Mouse (Mus musculus) layer of hippocampus, postnatal 14 days (tissue): ENCODE results near the gene Inpp4b. TPM values are rescaled to one million over a fixed set of nuclear protein-coding genes. Genes with fewer than 3 reads are reported as not detected.
A peak's percentile ranks its signal among the peaks of the same experiment; 100 is the strongest.

Source experiments
- DNase-seq, 2 experiments: peaks; one replicate each; pipeline ENCODE4 v3.0.0; 2021 to 2022; ENCODE audit warnings: low spot score in 2 of 2, mixed read lengths in 1 of 2
- total RNA-seq, 2 experiments: library from RNA; stranded (reverse); gene quantifications; 2 replicates each; pipeline ENCODE4 v1.2.3; 2021

Inpp4b gene
- total RNA-seq, 2 experiments from 2014 or later: 9.2 to 9.5 TPM

DNA sequence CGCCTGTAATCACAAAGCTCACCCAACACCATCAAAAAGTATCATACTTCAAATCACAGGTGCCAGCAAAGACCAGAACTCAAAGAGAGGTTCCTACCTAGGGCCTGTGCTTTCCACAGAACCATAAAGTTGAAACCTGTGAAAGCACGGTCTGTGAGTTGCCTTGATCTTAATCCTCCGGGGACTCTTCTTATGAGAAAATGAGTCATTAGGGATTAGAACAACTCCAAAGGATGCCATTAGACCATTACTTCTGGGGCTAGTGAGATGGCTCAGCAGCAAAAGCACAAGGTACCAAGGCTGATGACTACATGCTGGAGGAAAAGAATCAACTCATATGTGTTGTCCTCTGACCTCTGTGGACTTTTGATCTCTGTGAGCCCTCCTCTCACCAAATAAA lies 121.4 kb downstream of the Inpp4b start:
- no peak for DNase-seq

DNA sequence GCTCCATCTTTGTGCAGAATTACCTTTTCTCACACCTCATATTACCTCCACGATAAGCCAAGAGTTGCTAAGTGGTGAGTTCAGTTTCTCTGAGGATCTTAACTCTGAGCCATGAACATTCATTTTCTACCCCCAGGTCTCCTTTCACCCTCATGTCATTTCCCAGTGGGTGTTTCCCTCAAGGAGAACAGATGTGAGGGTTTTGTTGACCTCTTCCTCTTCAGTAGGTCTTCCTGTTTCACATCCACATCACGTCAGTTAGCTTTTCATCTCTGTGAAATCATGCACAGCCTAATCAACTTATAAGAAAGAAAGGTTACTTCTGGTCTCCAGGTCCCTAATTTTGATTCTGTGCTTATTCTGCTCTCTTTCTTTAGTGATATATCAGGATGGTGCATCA lies 124.4 kb downstream of the Inpp4b start:
- no peak for DNase-seq

DNA sequence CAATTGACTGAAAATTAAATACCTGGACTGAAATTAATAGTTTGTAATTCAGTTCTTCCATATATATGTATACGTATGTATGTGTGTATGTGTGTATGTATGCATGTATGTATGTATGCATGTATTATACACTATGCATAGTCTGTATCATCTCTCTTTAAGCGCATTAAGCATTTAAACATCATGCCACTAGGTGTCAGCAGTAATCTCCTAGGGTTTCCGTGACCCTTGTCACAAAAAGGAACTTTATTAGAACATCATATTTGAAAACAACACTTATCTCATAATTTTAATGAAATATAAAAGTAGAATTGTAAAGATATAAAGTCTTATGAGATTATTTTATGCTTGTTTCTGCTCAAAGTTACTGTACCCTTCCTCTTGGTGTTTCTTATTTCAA lies 136.3 kb downstream of the Inpp4b start:
- peak in 1 of 2 experiments; percentile 27 for DNase-seq

DNA sequence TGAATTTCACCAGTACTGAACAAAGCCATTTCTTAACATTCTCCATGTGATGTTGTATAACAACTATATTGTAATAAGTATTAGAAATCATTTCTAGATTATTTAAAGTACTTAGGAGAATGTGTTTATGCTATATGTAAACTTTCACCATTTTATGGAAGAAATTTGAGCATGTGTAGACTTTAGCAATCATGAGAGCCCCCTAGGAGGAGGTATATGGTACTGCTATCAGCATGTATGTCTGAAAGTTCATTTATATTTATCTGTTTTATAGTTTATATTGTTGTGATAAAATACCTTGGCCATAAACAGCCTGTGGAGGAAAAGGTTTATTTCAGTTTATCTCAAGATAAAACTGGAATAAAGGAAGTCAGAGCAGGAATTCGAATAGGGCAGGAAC lies 141.5 kb downstream of the Inpp4b start:
- DNase-seq: no peak

DNA sequence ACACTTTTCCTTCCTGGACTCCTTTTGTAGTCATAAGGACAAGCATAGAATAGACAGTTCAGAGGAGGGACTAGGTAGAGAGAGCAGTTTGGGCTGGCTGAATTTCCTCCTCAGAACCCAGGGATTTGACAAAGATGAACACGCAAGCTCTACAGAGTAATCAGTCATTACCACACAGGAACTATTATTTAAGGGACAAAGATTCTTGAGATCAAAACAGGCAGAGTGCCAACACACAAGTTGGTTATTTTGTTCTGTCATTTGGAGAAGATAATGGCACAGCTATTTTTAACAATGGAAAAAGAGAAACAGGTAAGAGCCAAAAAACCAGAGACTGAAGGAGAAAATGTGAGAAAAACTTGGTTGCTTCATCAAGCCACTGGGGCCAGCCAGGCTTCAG lies 143.3 kb downstream of the Inpp4b start:
- DNase-seq: no peak

DNA sequence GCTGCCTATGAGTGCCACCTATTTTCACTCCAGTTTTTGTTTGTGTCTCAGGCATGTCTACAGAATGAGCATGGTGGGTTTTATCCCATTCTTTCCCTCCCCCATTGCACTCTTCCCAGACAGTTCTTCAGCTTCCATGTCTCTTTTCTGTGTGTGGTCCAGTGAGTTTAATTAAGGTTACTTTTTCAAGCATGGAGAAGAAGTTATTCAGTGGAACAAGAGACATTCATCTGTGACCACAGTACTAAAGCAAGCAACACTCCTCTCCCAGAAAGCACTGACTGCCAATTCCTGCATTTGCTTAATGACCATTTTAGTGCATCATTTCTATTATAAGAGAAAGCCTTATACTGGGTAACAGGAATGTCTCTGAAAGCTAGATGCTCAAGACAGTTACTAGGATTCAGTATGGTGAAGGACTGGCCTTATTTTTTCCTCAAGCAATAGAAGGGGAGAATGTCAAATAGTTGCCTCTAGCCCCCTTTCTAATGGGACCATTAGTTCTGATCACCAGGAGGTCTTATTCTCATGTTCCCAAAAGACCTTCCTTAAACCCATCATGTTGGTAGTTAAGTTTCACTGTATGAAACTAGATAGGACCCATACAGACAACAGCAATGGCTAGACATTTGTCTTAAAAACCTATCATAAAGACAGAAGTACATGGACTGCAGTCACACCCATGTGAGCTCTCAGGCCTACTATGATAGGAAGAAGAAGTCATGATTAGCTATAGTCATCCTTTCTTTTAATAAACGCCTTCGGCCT lies 147.7 kb downstream of the Inpp4b start:
- no peak for DNase-seq

DNA sequence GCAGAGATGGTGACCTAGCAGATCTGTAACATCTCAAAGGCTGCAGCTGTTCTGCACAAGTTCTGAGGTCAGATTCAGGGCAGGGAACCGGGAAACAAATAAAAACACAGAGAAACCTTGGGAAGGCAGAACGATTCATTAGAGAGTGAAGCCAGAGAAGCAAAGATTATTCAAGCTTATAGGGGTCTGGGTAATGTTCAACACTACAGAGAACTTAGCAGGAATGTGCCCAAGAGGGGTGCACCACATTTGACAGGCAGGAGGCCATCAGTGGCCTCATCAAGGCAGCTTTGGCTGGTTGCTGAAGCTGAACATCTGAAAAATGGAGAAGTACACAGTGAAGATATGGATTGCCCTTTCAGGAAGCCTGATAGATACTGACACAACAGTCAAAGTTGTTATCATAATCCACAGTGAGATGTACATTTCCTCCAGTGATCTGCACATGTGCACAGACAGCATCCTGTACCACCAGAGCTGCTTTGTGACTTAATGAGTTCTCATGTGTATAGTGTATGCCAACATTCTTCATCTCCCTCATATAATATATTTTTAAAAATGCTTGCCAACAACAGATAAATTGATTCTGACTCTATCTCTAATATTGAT lies 148.8 kb downstream of the Inpp4b start:
- DNase-seq: no peak

DNA sequence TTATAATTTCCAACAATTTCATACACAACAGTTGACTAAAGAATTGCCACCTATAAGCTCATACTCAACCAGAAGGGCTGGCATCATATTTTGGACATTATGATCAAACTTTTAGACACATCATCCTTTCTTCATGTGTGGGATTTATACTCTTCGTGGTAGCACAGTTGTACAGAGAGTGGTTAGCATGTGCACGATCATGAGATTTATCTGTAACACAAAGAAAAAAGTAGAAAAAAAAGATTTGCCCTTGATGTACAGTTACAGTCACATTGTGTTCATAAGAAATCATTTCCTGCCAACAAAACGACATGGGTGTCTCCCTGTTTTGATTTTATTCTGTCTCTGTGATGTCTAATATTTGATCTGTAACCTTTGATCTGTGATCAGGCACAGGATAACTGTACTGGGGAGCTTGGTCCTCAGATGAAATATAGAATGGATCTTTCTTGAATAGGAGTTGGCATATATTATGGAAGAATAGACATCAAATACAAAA lies 149.4 kb downstream of the Inpp4b start:
- no peak for DNase-seq

DNA sequence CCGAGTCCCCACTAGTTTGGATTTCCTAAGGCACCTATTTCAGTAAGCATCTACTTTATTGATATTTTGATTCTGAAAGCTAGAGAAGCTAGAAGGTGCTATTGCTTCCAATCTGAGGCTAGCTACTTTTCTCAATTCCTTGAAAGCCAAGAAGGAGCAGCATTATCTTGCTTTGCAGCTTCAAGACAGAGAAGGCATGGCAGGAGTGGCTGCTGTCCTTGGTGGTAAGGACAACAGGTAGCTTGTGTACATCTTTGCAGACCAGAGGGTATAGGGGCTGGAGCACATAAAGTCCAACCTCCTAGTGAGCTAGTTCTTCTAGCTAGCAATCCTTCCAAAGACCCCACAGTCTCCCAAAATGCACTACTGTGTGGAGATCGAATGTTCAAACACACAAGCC lies 152.5 kb downstream of the Inpp4b start:
- no peak for DNase-seq

DNA sequence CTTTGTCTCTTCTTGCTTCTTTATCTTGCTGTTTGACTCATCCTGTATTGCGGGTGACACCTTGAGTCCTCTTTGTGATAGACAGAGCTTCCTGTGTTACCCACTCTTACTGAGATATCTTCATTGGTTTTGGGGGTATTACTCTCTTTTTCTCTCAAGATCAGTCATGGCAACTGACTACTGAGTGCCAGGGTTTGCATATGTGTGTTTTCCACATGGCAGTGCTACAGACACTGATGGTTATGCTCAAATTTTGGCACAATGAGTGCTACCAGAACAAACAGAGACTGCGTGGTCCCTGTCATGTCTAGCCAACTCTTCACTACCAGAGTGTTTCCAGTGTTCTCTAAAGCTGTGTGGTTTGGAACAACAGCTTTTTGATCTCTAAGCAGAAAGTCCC lies 155.3 kb downstream of the Inpp4b start:
- DNase-seq: peak in 1 of 2 experiments; percentile 50

DNA sequence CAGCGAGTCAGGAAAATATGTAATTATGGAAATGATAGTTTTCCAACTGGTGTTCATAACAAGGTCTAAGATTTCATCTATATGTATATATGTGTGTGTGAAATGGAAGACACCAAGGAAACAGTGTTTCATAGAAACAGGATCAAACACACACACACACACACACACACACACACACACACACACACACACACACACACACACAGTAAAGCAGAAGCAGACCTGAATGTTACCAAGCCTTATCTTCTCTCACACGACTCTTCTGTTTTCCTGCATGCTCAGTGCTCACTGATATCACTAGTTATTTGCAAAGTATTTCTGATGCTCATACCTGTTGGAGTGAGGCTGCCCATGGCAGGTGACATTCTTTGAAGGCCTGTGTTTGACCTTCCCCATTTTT lies 159.9 kb downstream of the Inpp4b start:
- no peak for DNase-seq

DNA sequence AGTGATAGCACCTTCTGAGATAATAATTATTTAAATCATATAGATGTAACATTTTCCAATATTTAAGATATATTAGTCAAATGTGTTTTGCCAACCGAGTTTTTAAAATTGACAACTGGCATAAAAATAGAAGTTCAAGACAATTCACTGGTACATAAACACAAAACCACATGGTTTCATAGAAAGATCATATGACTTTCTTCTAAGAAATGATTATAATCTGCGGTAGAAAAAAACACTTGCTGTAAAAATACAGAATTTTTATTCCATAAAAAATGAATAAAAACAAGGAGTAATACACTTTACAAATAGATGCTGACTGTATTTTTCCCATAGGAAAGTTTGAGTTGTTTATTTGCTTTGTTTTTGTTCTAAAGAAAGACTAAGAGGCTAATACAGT lies 160.6 kb downstream of the Inpp4b start:
- DNase-seq: no peak

DNA sequence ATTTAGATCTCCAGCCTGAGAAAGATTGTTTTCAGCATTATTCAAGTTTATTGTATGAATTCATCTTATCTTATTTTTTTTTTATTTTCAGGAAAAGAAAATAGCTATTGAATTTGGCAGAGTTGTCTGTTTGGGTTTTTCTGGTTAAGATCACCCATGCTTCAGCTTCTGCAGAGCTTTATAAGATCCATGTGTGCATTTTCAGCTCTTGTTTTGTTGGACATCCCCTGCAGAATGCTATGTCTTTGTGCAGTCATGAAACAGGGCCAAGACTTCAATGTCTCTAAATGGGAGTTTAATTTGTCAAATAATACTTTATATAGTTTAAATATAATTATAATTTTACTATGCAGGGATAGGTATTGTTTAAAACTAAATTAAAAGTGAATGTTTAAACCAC lies 170.5 kb downstream of the Inpp4b start:
- DNase-seq: no peak

DNA sequence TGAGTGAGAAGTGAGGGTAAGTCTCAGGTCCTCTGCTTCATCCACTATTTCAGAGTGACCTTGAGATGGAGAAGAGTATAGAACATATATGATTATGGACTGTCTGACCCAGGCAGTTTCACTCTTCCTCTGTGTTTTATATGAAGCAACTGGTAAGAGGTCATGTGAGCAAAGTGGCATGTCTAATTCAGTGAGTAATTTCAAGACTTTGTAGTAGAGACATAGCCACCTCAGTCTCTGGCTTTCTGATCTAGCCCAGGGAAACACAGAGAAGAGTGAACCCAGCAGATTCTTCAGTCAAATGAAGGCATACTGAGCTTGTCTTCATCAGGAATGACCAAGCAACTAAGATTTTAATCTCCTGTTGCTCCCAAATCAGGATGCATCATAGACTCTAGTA lies 172.1 kb downstream of the Inpp4b start:
- no peak for DNase-seq

DNA sequence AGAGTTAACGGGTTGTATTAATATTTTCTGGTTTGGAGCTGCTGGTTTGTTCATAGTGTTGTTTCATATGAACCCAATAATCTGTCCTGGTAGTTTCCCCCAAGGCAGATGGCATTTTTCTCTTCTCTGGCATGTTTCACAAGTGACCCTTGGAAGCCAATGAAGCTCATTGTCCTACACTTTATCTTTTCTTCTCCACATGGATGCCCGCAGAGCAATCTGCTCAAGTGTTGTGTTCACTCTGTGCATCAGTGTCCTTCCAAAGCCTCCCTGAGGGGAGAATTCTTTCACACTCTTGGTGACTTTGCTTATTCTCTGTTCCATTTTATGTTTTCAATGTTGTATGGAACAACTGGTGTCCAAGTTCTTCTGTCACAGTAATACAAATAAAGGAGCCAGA lies 179.7 kb downstream of the Inpp4b start:
- no peak for DNase-seq

DNA sequence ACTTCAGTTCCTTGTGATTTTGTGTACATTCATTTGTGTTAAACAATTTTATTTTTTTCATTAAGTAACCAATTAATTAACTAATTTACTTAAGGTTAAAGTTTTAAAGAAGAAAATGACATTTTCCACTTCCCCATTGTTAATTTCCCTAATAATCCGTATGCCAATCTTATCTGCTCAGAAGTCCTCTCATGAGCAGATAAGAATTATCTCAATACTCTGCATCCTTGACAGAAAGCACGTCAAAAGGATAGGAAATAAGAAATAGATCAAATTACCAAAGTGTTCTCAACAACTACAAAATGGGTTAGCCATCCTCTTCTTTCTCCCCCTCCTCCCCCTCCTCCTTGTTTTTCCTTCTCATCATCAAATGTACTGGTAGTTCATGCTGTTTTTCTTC lies 182.2 kb downstream of the Inpp4b start:
- DNase-seq: no peak

DNA sequence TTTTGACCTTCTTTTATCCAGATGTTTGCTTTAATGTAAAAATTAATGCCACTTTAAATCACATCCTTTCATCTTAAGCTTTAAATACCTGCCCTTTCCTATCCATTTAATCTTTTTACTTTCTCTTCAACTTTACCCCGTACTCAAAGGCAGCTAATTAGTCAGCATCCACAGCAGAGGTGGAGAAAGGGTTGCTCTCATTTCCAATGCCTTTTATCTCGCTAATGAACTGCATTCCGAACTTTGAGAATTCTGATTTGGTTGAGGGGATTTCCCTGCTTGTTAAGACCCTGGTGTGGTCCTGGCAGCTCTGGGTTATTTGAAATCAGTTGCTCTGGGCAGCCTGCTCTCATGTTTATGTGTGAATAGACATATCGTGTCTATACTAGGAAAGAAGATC lies 185.3 kb downstream of the Inpp4b start:
- no peak for DNase-seq

DNA sequence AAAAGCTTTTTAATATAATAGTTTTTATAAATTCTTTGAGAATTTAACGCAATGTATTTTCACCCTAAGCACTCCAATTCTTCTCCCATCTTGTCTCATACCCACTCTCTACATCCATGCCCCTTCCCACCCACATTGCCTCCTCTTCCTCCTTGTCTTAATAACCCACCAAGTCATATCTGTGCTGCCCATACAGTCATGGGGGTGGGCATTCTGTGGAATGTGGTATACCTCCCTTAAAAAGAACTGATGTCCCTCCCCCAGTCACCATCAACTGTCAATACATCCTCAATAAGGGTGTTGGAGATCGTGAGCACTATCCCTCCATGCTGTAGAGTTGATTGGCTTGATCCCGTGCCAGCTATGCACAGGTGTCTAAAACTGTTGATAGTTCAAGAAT lies 196.0 kb downstream of the Inpp4b start:
- no peak for DNase-seq

DNA sequence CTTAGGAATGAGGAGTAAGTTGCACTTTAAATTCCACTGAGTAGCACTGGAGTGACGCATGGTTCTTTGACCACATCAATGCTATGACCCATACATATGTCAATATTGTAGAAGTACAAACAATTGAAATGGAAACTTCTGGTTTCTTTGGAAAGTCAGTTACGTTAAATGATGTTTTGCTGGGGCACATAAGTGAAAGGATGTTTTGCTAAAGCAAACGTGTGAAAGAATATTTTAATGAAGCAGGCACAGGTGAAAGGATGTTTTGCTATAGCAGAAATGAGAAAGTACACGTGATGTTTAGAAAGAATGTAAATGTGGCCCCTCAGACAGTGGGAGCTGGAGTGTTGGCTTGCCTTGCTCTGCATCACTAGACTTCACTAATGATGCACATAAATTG lies 216.2 kb downstream of the Inpp4b start:
- DNase-seq: no peak

DNA sequence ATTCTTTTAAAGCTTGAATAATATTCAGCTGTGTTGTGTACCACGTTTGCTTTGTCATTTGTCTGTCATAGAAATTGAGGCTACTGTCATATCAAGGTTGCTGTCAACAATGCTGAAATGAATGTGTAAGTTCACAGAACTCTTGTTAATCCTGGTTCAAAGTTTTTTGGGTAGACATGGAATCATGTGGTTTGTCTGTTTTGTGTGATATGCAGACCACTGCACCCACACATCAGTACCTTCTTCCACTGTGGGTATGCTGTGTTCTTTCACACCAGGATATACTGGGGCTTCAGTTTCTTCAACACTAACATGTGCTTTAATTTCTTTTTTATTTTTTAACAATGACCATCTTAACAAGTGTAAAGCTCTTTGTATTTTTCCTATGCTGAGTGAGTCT lies 220.0 kb downstream of the Inpp4b start:
- DNase-seq: no peak

DNA sequence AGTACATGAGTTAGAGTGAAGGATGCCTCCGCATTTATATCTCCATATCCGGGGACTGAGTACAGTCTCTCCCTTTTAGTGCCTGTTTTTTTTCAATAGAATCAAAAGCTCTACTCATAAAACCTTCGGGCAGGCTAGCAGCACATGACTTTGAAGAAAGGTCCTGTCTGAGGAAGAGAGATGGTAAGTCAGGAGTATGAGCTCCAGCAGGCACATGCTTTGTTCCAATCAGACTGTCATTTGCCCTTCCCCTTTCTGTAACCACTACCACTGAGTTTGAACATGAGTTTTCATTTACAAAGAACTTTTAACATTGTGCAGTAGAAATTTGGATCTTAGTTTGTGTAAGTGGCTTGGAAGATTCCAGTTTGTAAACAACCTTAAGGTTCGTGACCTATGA lies 223.1 kb downstream of the Inpp4b start:
- DNase-seq: no peak

DNA sequence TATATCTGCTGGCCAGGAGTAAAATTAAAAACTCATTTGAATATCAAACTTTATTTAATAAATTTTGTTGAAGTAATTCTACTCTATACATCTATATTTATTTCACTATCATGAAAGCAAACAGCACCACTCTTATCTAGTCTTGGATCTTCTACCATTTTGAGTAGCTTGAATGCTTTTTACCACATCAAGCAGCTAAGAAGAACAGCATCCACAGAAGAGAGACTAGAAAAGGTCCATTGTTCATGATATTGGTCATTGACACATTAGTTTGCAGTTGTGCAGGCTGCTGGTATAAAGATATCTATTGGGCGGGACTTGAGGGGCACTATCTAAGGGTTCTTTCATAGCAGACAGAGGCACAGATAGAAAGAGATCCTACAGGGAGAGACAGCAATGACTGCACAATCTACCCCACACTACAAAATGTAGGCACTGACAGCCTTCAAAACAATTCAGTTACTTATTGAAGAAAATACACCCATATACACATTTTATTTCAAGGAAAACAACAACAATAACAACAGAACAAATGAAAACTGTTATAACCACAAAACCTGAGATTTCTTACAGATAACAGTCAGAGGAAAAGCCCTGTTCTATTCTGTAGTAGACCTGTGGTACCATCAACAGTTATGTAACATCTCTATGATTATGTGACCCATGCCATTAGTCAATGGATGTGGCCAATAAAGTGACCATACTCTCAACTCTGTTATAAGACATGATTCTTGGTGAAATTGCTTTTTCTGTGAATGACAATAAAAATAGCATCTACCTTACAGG lies 230.2 kb downstream of the Inpp4b start:
- no peak for DNase-seq
